Mouse (Mus musculus): Measurements from ENCODE around the gene Gramd4. TPM values are rescaled to one million over a fixed set of nuclear protein-coding genes. Genes with fewer than 3 reads are reported as not detected.

Gramd4 gene
- polyA plus RNA-seq, 1 experiment: 39.5 TPM

DNA sequence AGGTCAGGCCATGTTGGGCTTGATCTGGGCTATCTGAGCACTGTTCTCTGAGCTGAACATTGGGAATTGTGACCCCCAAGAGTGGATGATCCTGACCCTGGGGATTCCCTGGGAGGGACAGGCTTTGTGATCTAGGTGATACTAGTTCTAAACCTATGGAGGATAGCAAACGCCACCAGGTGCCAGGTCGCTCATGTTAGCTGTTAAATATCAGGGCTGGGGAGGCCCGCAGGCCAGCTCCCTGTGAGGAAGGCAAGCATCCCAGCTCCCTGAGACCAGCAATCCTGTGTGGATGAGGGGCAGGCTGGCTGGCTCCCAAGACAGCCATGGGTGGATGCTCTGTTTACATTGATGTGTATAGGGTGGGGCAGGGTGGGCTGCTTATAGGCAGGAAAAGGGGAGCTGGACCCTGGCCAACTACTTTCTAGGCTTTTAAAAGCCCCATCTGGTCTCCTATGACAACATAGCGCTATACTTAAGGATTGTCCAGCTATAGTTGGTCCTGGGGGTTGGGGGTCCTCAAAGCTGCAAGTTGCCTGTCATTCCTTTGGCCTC lies 10.5 kb downstream of the Gramd4 start:
- no peak for DNase-seq (ENCODE audit: extremely low spot score in 1 of 2, low spot score in 1 of 2)

DNA sequence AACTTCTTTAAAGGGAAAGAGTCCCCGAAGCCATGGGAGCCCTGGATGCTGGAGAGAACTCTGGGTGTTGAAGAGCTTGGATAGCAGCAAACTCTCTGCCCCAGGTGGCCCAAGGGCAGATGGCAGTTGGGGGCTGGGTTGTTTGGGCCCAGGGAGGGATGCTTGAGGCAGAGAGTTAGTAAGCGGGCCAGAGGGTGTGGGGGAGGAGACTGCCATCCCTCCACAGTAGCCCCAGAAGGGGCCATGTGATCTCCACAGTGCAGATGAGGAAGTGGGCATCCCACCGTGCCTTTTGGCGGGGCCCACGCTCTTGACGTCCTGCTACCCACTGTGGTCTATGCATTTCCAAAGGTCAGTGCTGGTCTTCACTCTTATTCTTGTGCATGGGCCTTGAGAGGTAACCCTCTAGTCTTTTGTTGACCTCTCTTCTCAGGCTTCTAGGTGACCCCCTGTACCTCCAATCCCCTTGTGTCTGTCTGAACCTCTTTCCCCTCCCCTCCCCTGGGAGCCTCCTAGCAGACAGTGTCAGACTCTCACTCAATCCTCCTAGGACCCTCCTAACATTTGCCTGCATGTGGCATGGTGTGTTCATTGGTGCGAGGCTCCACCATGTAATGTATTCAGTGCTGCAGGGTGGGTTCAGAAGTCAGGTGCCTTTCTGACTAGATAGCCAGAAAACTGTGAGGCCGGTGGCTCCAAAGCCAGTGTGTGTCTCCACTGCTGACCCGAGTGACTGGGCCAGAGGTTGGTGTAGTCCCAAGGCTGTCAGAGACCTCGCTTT lies 11.7 kb downstream of the Gramd4 start:
- DNase-seq (ENCODE audit: extremely low spot score in 1 of 2, low spot score in 1 of 2): no peak

DNA sequence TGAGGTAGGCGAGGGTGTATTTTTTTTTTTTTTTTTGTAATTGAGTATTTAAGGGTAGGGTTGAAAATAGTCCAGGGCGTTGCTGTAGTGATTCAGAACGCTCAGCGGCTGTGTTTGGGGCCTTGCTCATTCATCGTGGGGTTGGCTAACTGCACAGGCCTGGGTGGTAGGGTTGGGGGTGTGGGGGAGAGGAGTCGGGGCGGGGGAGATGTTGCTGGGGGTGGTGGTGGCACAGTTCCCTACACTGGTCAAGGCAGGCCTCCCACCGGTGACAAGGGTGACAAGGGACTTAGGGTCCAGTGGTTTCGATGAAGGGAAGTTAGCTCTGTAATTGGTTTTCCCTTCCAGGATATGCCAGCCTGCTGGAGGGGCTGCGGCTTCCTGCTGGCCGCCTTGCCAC lies 12.9 kb downstream of the Gramd4 start:
- DNase-seq (ENCODE audit: extremely low spot score in 1 of 2, low spot score in 1 of 2): no peak

DNA sequence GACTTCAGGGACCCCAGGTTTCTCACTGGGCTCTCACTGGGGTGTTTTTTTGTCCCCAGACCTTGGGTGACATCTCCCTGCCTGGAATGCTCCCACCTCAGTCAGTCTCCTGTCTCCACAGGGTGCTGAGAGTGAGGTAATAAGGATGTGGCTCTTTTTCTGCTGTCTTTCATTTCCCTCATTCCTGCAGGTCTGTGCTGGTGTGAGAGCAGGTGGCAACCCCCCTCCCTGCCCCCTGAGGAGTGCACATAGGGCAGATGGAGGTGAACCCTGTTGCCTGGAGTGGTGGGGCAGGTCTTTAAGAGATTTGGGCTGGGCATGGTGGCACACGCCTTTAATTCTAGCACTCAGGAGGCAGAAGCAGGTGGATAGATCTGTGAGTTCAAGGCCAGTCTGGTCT lies 13.7 kb downstream of the Gramd4 start:
- no peak for DNase-seq (ENCODE audit: extremely low spot score in 1 of 2, low spot score in 1 of 2)

DNA sequence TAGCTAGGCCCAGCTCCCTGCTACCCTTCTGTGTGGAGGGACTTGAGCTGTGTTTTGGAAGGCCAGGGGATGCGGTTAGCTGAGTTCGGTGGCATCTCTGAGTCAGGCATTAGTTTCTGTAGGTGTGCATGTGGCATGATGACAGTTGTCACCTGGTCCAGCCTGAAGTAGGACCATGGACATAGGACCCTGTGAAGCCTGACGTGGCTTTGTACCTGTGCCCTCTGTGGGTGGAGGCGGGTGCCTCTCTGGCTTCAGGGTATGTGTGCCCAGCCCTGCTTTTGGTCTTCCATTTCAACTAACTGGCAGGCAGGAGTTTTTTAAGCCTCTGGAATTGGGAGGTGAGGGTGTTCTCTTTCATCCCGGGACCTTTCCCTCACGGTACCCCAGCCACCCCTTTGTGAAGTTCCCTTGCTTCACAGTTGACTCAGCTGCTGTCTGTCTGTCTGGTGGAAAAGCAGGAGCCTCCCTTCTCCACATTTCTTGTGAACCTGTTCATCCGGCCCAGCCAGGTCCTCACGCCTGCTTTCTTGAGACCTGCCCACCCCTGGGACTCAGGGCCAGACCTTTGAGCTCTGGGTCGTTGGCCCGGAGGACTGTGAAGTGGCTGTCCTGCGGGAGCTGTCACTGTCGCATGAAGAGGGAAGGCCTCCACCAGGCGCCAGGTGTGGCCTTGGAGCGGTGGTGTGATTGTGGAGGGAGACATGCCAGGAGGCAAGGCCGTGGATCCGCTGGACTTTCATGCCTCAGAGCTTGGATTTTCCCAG lies 16.9 kb downstream of the Gramd4 start:
- no peak for DNase-seq (ENCODE audit: extremely low spot score in 1 of 2, low spot score in 1 of 2)

DNA sequence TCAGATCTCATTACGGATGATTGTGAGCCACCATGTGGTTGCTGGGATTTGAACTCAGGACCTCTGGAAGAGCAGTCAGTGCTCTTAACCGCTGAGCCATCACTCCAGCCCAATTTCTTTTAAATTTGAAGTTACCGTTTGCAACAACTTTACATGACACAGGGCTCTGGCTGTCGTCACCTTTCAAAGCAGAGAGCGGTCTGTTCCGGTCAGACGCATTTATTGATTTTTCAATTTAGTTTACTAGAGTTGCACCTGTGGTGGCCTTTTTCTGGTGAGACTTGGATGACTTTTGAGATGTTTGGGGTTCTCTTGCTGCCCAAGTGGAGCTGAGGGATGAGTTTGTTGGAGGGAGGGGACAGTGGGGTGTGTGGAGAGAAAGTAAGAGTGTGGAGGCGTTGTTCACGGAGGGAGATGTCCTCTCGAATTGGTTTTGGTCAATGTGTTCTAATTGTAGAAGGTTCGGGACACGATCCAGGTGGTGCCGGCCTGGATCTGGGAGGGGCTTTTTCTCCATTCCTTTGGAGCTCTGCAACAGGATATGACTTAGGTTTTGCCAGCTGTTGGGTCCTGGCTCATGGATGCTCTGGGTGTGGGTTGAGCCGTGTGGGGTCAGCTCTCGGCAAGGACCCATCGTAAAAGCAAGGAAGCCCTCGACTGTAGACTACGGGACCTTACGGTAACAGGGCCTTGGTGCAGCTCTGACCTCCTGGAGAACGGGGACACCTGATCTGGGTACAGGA lies 18.0 kb downstream of the Gramd4 start:
- DNase-seq (ENCODE audit: extremely low spot score in 1 of 2, low spot score in 1 of 2): no peak

DNA sequence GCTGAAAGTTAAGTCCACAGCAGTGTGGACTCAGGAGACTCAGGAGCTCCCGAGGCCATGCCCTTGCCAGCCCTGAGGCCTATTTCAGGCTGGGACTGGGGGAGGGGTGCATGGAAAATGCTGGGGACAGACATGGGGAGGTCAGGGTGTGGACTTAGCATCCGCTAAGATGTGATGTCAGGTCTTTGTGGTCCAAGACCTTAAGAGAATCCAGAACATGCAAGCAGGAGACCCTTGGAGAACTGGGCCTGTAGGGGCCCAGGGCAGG lies 18.5 kb downstream of the Gramd4 start:
- DNase-seq (ENCODE audit: extremely low spot score in 1 of 2, low spot score in 1 of 2): no peak

DNA sequence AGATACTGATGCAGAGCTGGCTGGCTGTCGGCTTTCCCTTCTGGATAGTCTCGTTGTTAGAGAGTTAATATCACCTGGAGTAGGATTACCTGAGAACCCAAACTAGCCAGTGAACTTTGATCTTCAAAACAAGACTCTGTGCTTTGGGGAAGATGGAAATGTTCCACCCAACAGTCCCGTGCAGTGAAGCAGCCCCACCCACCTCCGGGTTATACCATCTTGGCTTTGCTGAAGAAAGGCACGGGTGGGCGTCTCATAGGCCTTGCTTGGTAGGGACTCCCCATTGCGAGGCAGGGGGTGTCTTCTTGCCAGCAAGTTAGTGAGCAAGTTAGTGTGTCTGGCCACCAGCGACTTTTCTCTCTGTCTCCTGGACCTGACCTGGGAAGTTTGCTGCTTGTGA lies 18.9 kb downstream of the Gramd4 start:
- no peak for DNase-seq (ENCODE audit: extremely low spot score in 1 of 2, low spot score in 1 of 2)

DNA sequence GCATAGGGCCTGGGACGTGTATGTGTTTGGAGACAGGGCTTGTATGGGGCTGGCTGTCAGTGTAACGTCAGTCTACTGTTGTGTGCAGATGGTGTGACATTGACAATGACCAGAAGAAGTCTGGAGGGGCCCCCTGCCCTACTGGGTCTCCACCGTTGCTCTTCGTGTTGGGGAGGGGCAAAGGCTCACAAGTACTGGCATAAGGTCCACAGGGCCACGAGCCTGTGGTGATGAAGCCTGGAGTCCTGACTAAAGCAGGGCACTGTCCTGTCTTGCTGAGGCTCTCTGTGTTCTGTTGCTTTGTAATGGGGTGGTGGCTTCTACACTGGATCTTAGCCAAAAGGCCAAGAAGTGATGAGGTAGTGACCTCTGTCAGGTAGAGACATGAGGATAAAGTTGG lies 20.4 kb downstream of the Gramd4 start:
- no peak for DNase-seq (ENCODE audit: extremely low spot score in 1 of 2, low spot score in 1 of 2)

DNA sequence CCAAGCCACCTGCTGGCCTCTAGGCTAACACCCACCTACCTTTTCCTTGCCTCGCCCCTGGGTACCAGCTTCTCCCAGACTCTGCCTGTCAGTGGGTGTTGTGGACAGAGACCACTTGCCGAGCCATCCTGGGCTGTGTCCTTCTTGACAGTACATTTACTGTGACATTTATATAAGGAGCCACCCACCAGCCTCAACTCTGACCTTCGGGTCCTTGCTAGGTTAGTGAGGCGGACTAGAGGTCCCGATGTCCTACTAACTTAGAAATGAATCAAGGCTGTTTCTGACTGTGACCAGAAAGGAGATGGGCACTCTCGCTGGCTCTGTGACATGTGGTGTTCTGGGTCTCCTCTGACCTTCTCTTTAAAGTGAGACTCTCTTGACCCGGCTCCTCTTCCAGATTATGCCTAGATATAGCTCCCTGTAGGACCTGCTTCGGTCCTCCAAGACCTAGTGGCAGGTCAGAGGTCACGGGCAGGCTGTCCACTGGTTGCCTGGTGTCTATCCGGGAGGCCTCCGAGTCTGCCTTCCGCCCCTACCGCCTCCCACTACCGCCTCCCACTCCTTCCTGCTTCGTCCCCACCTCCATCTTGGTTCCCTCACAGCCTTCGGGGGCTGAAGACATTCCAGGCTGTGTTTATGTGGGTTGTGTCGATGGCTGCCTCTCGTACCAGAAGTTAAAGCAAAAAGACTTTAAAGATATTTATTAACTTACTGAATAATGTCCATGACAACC lies 21.2 kb downstream of the Gramd4 start:
- no peak for DNase-seq (ENCODE audit: extremely low spot score in 1 of 2, low spot score in 1 of 2)

DNA sequence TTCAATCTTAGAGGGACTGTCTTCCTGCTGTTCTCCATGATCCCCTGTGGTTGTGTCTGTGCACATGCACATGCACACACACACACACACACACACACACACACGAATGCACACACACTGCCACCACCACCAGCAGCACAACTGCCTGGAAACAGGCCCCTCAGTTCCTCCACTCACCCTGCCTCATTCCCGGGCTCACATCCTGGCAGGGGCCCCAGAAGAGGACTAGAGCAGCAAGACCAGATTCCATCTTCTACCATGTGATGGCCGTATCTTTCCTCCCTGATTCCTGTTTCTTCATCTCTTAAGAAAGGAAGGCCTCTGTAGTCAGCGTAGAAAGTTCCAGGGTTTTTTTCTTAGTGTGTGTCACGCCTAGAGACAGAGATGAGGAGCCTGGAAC lies 22.0 kb downstream of the Gramd4 start:
- no peak for DNase-seq (ENCODE audit: extremely low spot score in 1 of 2, low spot score in 1 of 2)

DNA sequence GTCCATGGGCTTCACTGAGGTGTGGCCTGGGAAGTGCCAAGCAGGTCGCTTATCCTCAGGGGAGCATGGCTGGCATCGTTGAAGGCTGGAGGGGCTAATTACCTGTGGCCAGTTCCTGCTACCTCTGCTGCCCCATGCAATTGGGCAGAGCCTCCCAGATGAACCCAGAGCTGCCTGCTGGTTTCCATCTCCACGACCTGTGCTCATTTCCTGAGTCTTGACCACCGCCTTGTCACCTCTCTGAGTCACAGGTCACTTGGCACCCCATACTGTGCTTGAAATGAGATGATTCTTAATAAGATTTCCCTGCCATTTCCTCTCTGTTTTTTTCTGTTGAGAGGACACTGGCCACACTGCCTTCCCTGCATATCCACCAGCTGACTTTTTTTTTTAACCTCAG lies 22.4 kb downstream of the Gramd4 start:
- DNase-seq (ENCODE audit: extremely low spot score in 1 of 2, low spot score in 1 of 2): no peak

DNA sequence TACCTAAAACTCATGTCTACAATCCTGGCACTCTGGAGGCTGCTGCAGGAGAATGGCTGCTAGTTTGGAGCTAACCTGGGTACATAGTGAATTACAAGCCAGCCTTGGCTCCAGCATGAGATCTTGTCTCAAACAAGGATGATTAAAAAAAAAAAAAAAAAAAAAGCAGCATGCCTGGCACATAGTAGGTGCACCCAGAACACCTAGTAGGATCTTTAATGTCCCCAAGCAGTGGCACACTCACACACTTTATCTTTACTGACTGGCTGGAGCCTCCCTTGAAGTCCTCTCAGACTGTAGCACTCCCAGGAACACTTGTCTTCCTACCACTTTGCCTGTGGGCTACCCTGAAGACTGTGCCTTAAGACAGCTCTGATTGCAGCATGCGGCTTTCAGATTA lies 22.9 kb downstream of the Gramd4 start:
- DNase-seq (ENCODE audit: extremely low spot score in 1 of 2, low spot score in 1 of 2): no peak

DNA sequence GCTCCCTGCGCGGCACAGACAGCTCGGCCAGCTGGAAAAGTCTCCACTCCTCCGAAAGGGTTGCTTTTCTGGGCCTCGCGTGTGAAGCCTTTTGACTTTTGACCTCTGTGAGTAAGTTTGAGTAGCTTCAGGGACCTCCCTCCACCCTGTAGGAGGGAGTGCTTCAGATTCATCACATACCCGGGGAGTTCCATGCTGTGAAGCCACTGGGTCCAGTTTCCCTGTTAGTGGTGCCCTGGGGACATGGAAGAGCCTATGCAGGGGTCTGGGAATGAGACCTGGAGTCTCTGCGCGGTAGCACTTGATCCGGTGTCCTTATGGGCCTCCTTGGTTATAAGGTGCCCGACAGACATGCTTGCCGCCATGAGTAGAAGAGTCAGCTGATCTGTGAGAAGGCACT lies 24.2 kb downstream of the Gramd4 start:
- DNase-seq (ENCODE audit: extremely low spot score in 1 of 2, low spot score in 1 of 2): no peak

DNA sequence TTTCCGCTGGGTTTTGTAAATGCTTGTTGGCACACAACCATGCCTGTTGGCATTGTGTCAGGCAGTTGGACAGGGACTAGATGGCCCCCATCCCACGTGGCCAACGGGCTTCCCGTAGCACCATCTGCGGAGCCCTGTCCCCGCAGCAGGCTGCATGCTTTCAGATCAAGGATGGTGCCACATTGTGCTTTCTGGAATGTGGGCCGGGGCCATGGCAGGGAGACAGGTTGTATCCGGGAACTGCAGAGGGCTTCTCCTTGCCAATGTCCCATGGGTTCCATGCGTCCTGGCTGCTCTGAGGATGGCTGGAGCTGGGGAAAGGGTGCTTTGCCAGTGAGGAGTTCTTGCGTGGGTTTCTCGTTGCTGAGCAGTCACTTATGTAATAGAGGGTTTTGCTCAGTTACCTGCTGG lies 25.1 kb downstream of the Gramd4 start:
- DNase-seq (ENCODE audit: extremely low spot score in 1 of 2, low spot score in 1 of 2): peak in 1 of 2 experiments; percentile 67

DNA sequence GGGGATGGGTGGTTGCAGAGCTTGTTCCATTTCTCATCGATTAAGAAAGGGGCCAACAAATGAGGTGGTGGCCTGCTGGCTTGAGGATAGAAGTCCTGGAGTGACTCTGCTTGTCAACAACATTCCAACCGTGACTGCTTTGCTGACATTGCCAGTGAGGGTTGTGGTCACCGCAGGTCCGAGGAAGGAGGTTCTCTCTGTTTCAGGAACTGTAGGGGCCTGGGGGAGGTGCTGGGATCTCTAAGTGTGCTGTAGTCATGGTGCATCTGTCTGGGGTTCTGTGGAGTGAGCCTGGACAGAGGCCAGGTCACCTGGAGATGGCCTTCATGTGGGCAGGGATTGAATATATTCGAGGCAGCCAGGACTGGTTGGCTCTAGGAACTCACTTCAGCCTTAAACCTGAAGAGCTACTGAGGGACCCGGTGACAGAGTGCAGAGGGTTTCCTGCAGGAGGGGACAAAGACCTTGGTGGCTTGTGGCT lies 25.8 kb downstream of the Gramd4 start:
- no peak for DNase-seq (ENCODE audit: extremely low spot score in 1 of 2, low spot score in 1 of 2)

DNA sequence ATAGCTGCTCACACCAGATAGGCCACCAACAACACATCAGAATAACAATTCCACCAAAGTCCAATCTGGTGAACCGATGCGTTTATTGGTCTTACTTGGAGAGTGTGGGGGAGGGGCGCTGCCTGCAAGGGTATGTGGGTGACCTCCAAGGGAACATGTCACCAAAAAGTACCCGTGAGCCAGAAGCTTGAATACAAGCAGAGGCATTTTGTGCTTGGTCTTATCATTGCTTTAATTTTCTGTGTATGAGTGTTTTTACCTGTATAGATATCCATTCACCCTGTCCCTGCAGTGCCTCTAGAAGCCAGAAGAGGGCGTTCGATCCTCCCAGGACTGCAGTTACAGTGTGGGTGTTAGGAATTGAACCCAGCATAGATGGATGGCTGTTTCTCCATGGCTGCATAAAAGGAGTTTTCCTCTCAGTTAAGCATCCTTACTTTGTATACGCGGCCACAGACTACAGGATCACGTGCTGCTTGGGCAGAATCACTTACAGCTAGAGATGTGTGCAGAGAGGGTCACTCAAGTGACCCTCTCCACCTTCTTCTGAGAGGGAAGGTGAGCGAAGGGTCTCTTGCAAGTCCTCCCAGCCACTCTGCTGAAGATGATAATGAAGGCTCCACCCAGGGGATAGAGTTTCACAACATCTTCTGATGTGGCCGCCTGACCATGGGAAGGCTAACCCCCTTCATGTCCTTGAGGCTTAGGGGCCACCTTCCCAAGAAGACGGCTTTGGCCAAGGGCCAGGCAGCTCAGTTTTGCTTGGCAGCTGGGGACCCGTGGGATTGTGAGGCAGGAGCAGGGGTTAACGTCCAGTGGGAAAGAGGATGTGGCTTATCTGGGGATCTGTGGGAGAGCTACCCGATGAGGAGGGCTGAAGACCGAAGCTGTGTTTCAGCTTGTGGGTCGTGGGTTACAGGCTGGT lies 28.1 kb downstream of the Gramd4 start:
- no peak for DNase-seq (ENCODE audit: extremely low spot score in 1 of 2, low spot score in 1 of 2)

DNA sequence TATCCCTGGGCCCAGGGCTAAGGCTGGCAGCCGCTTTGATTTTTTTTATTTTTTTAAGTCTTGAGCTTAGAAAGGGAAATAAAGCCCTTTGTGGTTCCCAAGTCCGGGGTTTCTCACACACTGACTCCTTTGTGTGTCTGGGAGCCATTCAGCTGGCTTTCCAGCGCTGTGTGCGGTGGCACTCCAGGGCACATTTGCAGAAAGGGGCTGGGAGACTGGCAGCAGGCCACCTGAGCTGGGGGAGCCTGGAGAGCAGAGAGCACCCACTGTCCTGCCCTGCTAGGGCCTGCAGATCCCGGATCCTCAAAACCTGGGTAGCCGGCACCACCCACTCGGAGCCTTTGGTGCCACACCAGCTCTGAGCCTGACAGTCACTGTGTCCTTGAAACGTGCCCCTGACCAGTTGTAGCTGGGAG lies 28.8 kb downstream of the Gramd4 start:
- DNase-seq (ENCODE audit: extremely low spot score in 1 of 2, low spot score in 1 of 2): peak in 1 of 2 experiments; percentile 63

DNA sequence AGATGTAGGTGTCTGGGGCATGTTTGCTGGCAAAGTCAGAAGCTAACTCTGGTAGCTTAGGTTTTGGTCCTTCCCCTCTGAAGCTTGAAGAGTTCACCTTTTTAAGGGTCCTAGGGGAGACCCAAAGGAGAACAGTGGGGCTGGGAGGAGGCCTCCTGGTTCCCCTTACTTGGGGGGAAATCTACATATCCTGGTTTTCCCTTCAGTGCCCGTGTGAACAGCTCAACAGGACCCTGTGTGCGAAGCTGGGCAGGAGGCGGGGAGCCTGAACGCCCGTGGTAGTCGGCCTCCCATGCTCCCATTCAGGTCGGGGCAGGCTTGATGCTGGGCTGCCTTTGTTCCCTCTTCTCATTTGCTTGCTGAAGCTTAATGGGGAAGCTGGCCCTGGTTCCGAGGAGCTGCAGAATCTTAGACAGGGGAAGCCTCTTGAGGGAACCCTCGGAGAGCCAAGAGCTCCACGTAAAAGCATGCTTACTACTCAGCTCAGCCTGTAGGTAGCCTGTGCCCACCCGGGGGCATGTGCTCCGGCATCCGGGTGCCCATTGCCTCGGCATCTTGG lies 30.2 kb downstream of the Gramd4 start:
- no peak for DNase-seq (ENCODE audit: extremely low spot score in 1 of 2, low spot score in 1 of 2)

Measured in frontal cortex, adult 2 months (tissue).